Mouse (Mus musculus) thymus, adult 2 months (tissue): ENCODE measurements around the gene Ubald2.

Experiments
- CTCF ChIP-seq: fragments of 200-500 bp; IDR thresholded peaks from 2 replicates; pipeline ENCODE4 v1.5.1; 2012; ENCODE audit warnings: mild to moderate bottlenecking, control low read depth, low read length, moderate library complexity, borderline replicate concordance; ENCODE audit not compliant: control insufficient read depth, poor library complexity, insufficient read depth; ENCODE audit errors: extremely low read depth
- POLR2A ChIP-seq: fragments of 200-500 bp; IDR thresholded peaks from 2 replicates; pipeline ENCODE4 v1.6.1; 2012; ENCODE audit warnings: mild to moderate bottlenecking, low read length, control low read depth, moderate library complexity; ENCODE audit not compliant: control insufficient read depth, poor library complexity, insufficient read depth; ENCODE audit errors: extremely low read depth

DNA sequence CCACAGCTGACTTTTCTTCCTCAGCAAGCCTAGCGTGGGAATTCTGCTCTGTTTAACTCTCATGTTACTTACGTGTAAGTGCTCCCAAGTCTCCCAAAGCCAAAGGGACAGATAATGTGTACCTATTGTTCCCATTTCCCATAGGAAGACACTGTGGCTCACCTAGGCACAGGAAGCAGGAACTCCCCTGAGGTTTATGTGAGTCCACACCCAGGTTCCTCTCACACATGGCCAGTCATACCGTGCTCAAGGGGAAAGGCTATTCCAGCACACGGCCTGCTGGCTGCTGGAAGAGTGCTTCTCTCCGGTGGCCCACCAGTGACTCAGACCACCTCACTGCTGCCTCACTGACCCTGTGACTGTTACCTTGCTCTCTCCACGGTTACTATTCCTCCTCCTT is 12.8 kb upstream of the Ubald2 start:
- TF ChIP-seq CTCF (no peak), POLR2A (no peak)
